Mouse (Mus musculus) granulocyte monocyte progenitor cell, adult 5-6 weeks (primary cell): ENCODE measurements around the gene Syn2. TPM values are rescaled to one million over a fixed set of nuclear protein-coding genes. Genes with fewer than 3 reads are reported as not detected.
"Not testable (repeated sequence)": the region's sequence is repeated elsewhere in the genome, so short reads cannot be mapped to it uniquely, and the experiment has no call there.

Experiments
- ATAC-seq: replicated peaks from 2 replicates; pipeline ENCODE4 v1.8.0; 2016; ENCODE audit warnings: mild to moderate bottlenecking, moderate TSS enrichment, inconsistent platforms; ENCODE audit not compliant: poor library complexity, severe bottlenecking
- total RNA-seq, 2 experiments: library from RNA; stranded (forward) in 1 of 2; stranded (reverse) in 1 of 2; fragments of 200-712, 200-1000 nt in 1 of 2; fragments of >200 nt in 1 of 2; fragmentation: Nextera tagmentation in 1 of 2; gene quantifications; 2 replicates each; pipeline ENCODE4 v1.2.3; 2014 to 2017

The Syn2 gene
- total RNA-seq, 2 experiments from 2014 or later: not detected

GRCm38 (mm10) chr6:115169518-115169917, 34.8 kb downstream of the Syn2 start:
- ATAC-seq: no peak

DNA sequence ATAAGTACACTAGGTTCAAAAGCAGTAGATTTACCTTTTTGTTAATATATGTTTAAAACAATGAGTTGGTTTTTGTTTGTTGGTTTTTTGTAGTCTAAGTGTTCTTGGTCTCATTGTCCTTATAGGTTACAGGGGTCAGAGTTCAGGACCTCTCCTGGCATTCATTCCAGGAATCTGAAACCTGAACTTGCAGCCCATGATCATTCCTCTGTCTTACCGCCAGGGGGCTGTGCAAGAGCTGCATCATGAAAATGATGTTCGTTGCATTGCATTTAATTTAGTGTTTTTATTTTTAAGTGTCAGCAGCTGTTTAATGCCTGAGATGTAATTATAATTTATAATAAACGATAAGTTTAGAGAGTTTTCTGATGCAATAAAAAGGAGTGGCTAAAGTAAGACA, 40.1 kb downstream of the Syn2 start:
- no peak for ATAC-seq

DNA sequence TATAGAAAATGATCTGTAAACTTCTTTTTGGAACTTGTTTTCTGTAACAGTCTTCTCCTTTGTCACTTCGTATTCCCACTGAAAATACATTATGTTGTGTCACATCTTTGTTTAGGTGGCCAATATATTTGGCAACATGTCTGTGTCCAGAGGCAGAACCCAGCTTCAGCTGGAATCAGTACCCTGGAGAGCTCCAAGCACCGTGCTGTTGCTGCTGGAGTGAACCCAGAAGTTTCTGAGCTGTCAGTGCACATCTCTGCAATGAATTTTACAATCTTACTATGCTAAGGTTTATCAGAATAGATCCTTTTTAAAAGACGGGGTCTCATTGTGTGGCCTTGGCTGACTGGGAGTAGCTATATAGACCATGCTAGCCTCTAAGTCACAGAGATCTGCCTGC, 44.1 kb downstream of the Syn2 start:
- no peak; the same call in 1 of the 2 replicates for ATAC-seq

GRCm38 (mm10) chr6:115181094-115181493, 46.4 kb downstream of the Syn2 start:
- ATAC-seq: no peak

- no peak for ATAC-seq
These were observed 56.4 kb downstream of the Syn2 start for GRCm38 (mm10) chr6:115191111-115191510.

GRCm38 (mm10) chr6:115200753-115201152, 66.1 kb downstream of the Syn2 start:
- no peak for ATAC-seq

- no peak for ATAC-seq
These were observed 68.3 kb downstream of the Syn2 start for GRCm38 (mm10) chr6:115203029-115203428.

DNA sequence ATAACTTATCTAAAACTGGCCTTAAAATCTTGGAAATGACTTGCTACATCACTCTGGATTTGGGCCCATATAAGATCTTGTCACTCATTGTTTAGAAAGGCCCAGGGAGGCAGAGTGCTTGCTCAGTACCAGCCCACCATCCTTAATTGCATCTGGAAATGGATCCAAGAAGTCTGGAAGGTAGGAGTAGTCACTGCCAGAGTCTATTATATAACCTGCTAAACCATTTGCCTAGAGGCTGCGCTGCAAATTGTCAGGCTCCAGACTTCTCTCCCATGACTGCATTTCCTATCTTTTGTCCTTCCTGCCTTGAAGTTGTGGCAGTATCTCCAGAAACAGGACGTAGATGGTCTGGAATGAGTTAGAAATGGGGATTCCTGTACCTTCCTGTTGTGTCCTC, 75.5 kb downstream of the Syn2 start:
- ATAC-seq: no peak

DNA sequence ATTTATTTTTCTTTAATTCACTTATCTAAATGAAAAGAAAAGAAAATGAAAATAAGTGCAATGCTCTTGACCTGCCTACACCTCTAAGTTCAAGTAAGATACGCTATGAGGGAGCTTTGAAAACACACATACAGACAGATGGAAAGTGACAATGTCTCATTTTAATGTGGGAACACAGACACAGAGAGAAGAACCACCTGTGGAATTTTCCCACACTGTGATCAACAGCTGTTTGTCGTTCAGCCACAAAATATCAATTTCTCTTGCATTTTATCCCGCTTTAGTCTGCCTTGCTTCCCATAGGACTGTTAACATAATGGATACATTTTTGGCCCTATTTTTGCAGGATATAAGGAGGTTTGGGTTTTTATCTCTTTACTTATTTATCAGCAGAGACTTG, 76.1 kb downstream of the Syn2 start:
- no peak for ATAC-seq

DNA sequence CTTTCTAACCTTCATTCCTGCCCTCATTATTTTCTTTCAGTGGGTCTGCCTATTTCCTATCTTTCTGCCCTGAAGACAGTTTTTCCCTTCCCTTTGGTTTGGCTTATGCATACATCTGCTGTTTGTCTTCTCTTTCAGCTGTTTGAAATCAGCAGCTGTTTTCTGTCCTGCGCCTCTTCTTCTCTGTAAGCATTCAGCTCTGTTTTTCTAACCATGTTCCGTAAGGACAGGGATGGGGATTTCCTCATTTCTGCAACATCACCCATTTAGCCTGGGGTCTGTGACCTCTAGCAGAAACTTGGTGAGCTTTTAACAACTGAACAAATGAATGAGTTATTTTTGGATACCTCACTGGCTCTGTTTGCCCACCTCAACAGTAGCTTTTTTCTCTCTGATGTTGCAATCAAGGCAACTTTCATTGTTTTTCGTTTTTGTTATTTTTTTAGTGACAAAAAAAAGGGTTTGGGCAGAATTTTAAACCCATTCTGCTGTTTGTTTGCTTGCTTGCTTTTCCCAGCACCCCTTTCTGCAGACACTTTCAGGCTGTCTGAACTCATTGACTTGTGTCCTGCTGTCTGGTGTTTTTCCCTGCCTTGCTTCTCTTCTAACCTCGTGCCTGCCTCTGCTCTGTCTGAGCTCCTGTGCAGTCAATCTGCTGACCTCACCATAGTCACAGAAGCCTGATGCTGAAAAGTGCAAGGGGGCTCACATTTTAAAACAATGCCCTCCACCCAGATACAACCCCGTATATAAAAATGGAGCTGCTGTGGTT, 77.6 kb downstream of the Syn2 start:
- ATAC-seq: no peak

GRCm38 (mm10) chr6:115213129-115213528, 78.4 kb downstream of the Syn2 start:
- ATAC-seq: no peak

- ATAC-seq: no peak
These were observed 86.5 kb downstream of the Syn2 start for GRCm38 (mm10) chr6:115221215-115221641.

- no peak for ATAC-seq
These were observed 90.8 kb downstream of the Syn2 start for GRCm38 (mm10) chr6:115225519-115225918.

- ATAC-seq: no peak
These were observed 92.3 kb downstream of the Syn2 start, which contains the start of gene Gm17482 for GRCm38 (mm10) chr6:115227043-115227442. Gene Gm17482, plus strand, starts transcription at chr6:115227343.

GRCm38 (mm10) chr6:115227529-115227928, 92.8 kb downstream of the Syn2 start:
- peak; percentile 79 for ATAC-seq

DNA sequence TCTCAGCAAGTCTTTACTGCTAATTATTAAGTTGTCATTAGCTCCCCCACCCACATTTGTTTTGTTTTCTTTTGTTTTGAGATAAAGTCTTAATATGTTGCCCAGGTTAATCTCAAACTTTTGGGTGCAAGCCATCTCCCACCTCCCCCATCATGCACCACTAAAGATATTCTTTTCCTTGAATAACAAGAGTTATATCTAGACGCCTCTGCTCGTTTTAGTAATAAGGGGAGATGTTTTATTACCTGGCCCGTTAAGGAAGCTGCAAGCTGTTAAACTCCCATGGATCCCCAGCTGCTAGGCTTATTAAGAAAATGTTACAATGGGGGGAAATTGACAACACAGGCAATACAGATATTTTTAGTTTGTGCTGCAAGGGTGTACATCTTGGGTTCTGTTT, 95.9 kb downstream of the Syn2 start:
- no peak for ATAC-seq

DNA sequence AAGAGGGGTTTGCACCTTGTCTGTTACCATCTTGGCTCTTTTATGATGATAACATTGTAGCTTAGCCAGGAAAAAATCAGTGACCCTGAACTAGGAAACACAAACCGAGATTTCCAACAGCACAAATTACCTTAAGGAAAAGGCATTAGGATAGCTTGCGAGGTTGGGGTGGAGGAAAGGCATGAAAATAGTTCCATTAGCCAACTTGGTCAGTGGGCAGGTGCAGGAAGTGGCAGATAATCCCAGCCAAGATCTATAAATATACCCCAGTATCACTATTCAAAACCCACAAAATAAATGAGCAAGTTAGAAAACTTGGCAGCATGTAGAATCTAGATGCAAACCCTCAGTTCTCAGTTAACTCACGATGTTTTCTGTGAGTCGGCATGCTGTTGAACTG, 97.1 kb downstream of the Syn2 start:
- no peak for ATAC-seq

- ATAC-seq: no peak
These were observed 97.9 kb downstream of the Syn2 start for GRCm38 (mm10) chr6:115232562-115232961.

- ATAC-seq: no peak
These were observed 103.6 kb downstream of the Syn2 start for GRCm38 (mm10) chr6:115238031-115239027.

DNA sequence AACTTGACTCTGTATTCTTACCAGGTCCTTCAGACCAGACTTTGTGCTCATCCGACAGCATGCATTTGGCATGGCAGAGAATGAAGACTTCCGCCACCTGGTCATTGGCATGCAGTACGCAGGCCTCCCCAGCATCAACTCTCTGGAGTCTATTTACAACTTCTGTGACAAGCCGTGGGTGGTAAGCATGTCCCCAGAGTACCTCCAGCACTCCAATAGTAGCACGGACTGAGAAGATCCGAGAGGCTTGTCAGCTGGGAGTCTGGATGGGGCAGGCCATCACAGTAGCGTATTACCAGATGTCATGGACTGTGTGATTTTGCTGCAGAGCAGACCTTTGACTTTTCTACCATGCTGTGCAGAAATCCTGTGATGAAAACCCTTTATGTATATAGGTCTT, 104.6 kb downstream of the Syn2 start:
- ATAC-seq: no peak

DNA sequence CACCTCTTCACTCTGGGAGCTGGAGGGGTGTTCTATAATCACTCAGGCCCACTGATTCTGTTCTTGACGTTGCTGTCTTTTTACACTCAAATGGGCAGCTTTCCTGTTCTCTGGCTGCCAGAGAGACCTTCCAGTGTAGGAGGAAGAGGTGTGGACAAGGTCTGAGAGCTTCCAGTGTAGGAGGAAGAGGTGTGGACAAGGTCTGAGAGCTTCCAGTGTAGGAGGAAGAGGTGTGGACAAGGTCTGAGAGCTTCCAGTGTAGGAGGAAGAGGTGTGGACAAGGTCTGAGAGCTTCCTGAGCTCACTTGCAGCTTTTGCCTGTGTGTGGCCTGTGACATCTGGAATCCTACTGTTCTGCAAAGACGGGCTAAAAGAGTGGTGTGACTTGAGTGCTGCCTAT, 105.7 kb downstream of the Syn2 start:
- ATAC-seq: not testable (repeated sequence)
